8 mouse cellular contexts compared by ENCODE assay signal in genomic region chr7:132713483-132714126, GRCm38 (mm10).
DNase-seq lines count a peak whose midpoint lies in the region; ATAC-seq and TF ChIP-seq lines count a peak whose summit lies in the region.

No protein-coding gene starts in this region.

- H3K36me3 ChIP-seq in midbrain, embryonic 12.5 days: peaks cover 25% of the 10 kb centered on the region
- peaks cover 4% of the 10 kb centered on the region; the same call in 1 of the 2 replicates for H3K36me3 ChIP-seq in midbrain, embryonic 11.5 days (ENCODE audit: control insufficient read depth, insufficient read depth, low read length)
- H3K36me3 ChIP-seq in forebrain, embryonic 15.5 days: no peaks in the 10 kb centered on the region
- H3K36me3 ChIP-seq in hindbrain, postnatal 0 days (ENCODE audit: insufficient read depth, low read length): no peaks in the 10 kb centered on the region
- peaks cover 70% of the 10 kb centered on the region for H3K36me3 ChIP-seq in liver, embryonic 13.5 days

- no peak for ATAC-seq in midbrain, embryonic 12.5 days (ENCODE audit: low FRiP score, low read depth)
- ATAC-seq in midbrain, embryonic 11.5 days (ENCODE audit: low FRiP score): no peak
- ATAC-seq in forebrain, embryonic 15.5 days (replicated peaks): no peak
- no peak for ATAC-seq in hindbrain, postnatal 0 days
- no peak for ATAC-seq in liver, embryonic 13.5 days (ENCODE audit: low read depth)
- peak; percentile 72 for ATAC-seq in neutrophil, adult 5-6 weeks (ENCODE audit: extremely low read depth, insufficient number of reproducible peaks, low FRiP score, poor library complexity, severe bottlenecking)
- ATAC-seq in frontal cortex, adult (ENCODE audit: low TSS enrichment): no peak

- H3K27me3 ChIP-seq in midbrain, embryonic 12.5 days: no peaks in the 10 kb centered on the region
- H3K27me3 ChIP-seq in midbrain, embryonic 11.5 days (ENCODE audit: control insufficient read depth, insufficient read depth, low read length): no peaks in the 10 kb centered on the region
- H3K27me3 ChIP-seq in forebrain, embryonic 15.5 days: no peaks in the 10 kb centered on the region
- no peaks in the 10 kb centered on the region for H3K27me3 ChIP-seq in hindbrain, postnatal 0 days (ENCODE audit: insufficient read depth, low read length)
- H3K27me3 ChIP-seq in liver, embryonic 13.5 days: no peaks in the 10 kb centered on the region

- 78% methylated on average over 8 of the region's 8 CpGs for WGBS in midbrain, embryonic 12.5 days
- 77% methylated on average over 8 of the region's 8 CpGs for WGBS in midbrain, embryonic 11.5 days
- WGBS in forebrain, embryonic 15.5 days: 85% methylated on average over 8 of the region's 8 CpGs
- WGBS in hindbrain, postnatal 0 days: 63% methylated on average over 8 of the region's 8 CpGs
- WGBS in liver, embryonic 13.5 days (ENCODE audit: insufficient replicate concordance): 42% methylated on average over 8 of the region's 8 CpGs

- no peaks in the 10 kb centered on the region for H3K9me3 ChIP-seq in midbrain, embryonic 12.5 days
- no peaks in the 10 kb centered on the region for H3K9me3 ChIP-seq in midbrain, embryonic 11.5 days (ENCODE audit: control insufficient read depth, low read length)
- H3K9me3 ChIP-seq in forebrain, embryonic 15.5 days: no peaks in the 10 kb centered on the region
- H3K9me3 ChIP-seq in hindbrain, postnatal 0 days (ENCODE audit: low read length): no peaks in the 10 kb centered on the region
- H3K9me3 ChIP-seq in liver, embryonic 13.5 days (replicated peaks): no peaks in the 10 kb centered on the region

- H3K4me1 ChIP-seq in midbrain, embryonic 12.5 days: peaks cover 44% of the 10 kb centered on the region
- no peaks in the 10 kb centered on the region; the same call in 1 of the 2 replicates for H3K4me1 ChIP-seq in midbrain, embryonic 11.5 days (ENCODE audit: control insufficient read depth, insufficient read depth, low read length)
- H3K4me1 ChIP-seq in forebrain, embryonic 15.5 days: peaks cover 33% of the 10 kb centered on the region
- peaks cover 19% of the 10 kb centered on the region for H3K4me1 ChIP-seq in hindbrain, postnatal 0 days (ENCODE audit: insufficient read depth, low read length)
- H3K4me1 ChIP-seq in liver, embryonic 13.5 days (replicated peaks): peaks cover 61% of the 10 kb centered on the region

- no peak overlapping the region for H3K4me3 ChIP-seq in midbrain, embryonic 12.5 days
- H3K4me3 ChIP-seq in midbrain, embryonic 11.5 days (ENCODE audit: low read depth, low read length): no peak overlapping the region
- H3K4me3 ChIP-seq in forebrain, embryonic 15.5 days: no peak overlapping the region
- H3K4me3 ChIP-seq in hindbrain, postnatal 0 days (ENCODE audit: low read length): no peak overlapping the region
- no peak overlapping the region for H3K4me3 ChIP-seq in liver, embryonic 13.5 days (replicated peaks)

- no peak overlapping the region for H3K9ac ChIP-seq in midbrain, embryonic 12.5 days (replicated peaks)
- H3K9ac ChIP-seq in midbrain, embryonic 11.5 days (ENCODE audit: low read length): no peak overlapping the region
- no peak overlapping the region for H3K9ac ChIP-seq in forebrain, embryonic 15.5 days (replicated peaks)
- H3K9ac ChIP-seq in hindbrain, postnatal 0 days (replicated peaks; ENCODE audit: low read length): no peak overlapping the region
- H3K9ac ChIP-seq in liver, embryonic 13.5 days: peak overlapping the region; percentile 34

- TF ChIP-seq CTCF in hindbrain, postnatal 0 days (IDR thresholded peaks at IDR 0.05; ENCODE audit: low read depth): no peak

- H3K4me2 ChIP-seq in midbrain, embryonic 12.5 days (replicated peaks): no peak overlapping the region
- no peak overlapping the region for H3K4me2 ChIP-seq in midbrain, embryonic 11.5 days
- no peak overlapping the region for H3K4me2 ChIP-seq in forebrain, embryonic 15.5 days (replicated peaks)
- no peak overlapping the region for H3K4me2 ChIP-seq in hindbrain, postnatal 0 days (ENCODE audit: low read depth, low read length)
- H3K4me2 ChIP-seq in liver, embryonic 13.5 days: 0 out of 2 replicates have a peak overlapping the region, but pooled peaks have one; percentile 4

- DNase-seq in midbrain, embryonic 11.5 days (ENCODE audit: low spot score, missing footprints): no peak
- DNase-seq in hindbrain, postnatal 0 days (ENCODE audit: low spot score): peak; percentile 9
- no peak for DNase-seq in liver, embryonic 13.5 days
- no peak for DNase-seq in gastrocnemius, postnatal 4 days (ENCODE audit: low spot score in 2 of 2)

- peak overlapping the region; percentile 35 for H3K27ac ChIP-seq in midbrain, embryonic 12.5 days (replicated peaks)
- H3K27ac ChIP-seq in midbrain, embryonic 11.5 days (ENCODE audit: low read depth, low read length): no peak overlapping the region
- peak overlapping the region; percentile 79 for H3K27ac ChIP-seq in forebrain, embryonic 15.5 days (replicated peaks)
- H3K27ac ChIP-seq in hindbrain, postnatal 0 days: peak overlapping the region; percentile 77
- H3K27ac ChIP-seq in liver, embryonic 13.5 days: peak overlapping the region; percentile 82
